Mouse (Mus musculus): ENCODE data around the gene Ric8b. TPM values are rescaled to one million over a fixed set of nuclear protein-coding genes. Genes with fewer than 3 reads are reported as not detected.

The Ric8b gene
- polyA plus RNA-seq, 1 experiment: 52.1 TPM

DNA sequence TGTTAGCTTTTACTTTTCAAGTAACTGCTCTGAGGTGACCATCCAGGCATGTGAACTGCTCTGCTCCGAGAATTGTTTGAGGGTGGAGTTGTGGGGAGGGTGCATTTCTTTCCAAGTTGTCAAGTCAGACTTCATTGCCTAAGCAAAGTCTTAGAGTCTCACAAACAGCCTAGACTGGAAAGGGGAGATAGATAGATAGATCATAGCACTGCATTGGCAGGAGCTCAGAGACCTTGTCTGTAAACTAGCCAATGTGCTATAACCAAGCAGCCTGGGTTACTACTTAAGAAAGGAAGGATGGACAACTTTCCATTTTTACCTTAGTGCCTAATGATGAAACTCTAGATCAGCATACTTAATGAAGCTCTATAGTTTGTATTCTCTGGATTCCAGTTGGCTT is 22.9 kb downstream of the Ric8b start:
- no peak for DNase-seq (ENCODE audit: low read depth)
- TF ChIP-seq CTCF (IDR thresholded peaks at IDR 0.05; ENCODE audit: borderline replicate concordance, extremely low read depth, insufficient read depth, insufficient read length) (no peak), POLR2A (IDR thresholded peaks at IDR 0.05; ENCODE audit: borderline replicate concordance, extremely low read depth, insufficient read depth, insufficient read length, poor library complexity, severe bottlenecking) (no peak)

DNA sequence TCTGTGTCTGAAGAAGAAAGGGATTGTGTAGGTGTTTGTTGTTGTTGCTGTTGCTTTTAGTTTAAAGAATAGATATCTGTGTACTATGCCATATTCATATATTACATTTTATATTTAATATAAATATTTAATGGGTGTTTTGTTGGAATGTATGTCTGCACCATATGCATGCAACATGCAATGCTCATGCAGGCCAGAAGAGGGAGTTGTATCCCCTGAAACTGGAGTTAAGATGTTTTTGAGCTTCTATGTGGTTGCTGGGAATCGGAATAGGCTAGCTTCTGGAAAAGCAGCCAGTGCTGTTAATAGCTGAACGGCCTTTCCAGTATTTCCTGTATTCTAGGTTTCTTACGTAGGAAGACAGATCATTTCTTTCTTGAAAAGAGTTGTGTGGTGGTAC is 28.3 kb downstream of the Ric8b start:
- TF ChIP-seq POLR2A (IDR thresholded peaks at IDR 0.05; ENCODE audit: borderline replicate concordance, extremely low read depth, insufficient read depth, insufficient read length, poor library complexity, severe bottlenecking): no peak
- TF ChIP-seq CTCF (IDR thresholded peaks at IDR 0.05; ENCODE audit: borderline replicate concordance, extremely low read depth, insufficient read depth, insufficient read length): peak; percentile 26; the same call in 1 of the 2 replicates

DNA sequence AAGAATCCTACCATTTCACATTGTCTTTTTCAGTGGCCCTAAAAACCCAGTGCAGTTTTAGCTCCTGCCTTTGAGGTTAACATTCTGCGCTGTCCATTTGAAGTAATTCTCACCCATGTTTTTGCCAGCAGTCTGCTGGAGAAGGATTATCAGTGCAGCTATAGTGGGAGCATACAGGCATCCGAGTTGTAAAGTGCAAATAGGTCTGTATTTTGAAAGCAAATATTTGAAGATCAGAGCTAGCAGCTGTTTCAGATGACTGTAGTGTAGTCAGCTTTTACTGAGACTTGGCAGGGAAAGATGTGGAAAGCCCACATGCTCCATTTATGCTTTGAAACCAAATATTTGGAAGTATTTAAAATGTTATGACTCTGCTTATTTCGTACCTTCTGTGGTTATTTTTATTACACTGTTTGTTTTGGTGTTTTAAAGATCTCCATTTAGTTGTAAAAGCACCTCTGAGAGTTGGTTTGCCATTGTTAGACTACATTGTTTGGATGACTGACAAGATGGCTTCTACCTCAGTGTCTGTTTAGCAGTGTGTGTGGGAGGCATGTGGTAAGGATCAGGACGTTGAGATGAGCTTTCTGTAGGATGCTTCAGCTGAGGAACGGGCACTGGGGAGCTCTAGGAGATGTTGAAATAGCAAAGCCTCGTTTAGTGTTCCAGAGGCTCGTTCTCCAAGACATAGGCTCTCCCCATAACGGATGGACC is 31.7 kb downstream of the Ric8b start:
- DNase-seq (ENCODE audit: low read depth): no peak
- TF ChIP-seq POLR2A (IDR thresholded peaks at IDR 0.05; ENCODE audit: borderline replicate concordance, extremely low read depth, insufficient read depth, insufficient read length, poor library complexity, severe bottlenecking) (no peak), CTCF (IDR thresholded peaks at IDR 0.05; ENCODE audit: borderline replicate concordance, extremely low read depth, insufficient read depth, insufficient read length) (no peak)

More for the DNA sequence above, 28.3 kb downstream of the Ric8b start:
- DNase-seq (ENCODE audit: low read depth): no peak

DNA sequence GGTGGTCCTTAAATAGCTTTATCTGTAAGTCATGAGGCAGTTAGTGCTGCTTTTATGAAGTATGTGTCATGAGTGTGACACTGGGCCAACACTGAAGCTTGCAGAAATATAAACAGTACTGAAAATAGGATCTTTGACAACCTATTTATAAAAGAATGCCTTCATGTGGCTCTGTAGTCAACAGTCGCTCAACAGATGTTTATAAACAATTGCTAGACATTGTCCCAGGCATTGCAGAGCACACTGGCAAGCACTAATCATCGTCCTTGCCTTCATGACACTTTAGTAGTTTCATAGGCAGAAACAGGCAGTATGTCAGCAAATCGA is 32.2 kb downstream of the Ric8b start:
- no peak for TF ChIP-seq CTCF (IDR thresholded peaks at IDR 0.05; ENCODE audit: borderline replicate concordance, extremely low read depth, insufficient read depth, insufficient read length)
- TF ChIP-seq POLR2A (IDR thresholded peaks at IDR 0.05; ENCODE audit: borderline replicate concordance, extremely low read depth, insufficient read depth, insufficient read length, poor library complexity, severe bottlenecking): no peak
- no peak for DNase-seq (ENCODE audit: low read depth)

DNA sequence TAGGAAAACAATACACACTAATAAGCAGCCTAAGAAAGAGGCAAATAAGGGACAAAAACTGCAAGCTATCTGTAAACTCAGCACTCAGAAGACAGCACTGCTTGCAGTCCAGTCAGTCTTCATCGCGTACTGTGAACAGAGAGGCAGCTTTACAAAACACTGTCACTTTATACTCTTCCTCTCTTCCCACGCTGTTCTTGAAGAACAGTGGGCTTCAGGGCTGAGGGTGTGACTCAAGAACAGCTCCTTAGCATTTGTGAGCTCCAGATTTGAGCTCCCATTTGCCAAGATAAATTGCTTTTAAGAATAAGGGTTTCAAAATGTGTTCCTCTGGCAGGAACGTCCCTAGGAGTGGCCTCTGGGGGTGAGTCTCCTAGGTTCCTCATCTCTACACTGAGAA is 33.0 kb downstream of the Ric8b start:
- no peak for DNase-seq (ENCODE audit: low read depth)
- no peak for TF ChIP-seq POLR2A (IDR thresholded peaks at IDR 0.05; ENCODE audit: borderline replicate concordance, extremely low read depth, insufficient read depth, insufficient read length, poor library complexity, severe bottlenecking)
- TF ChIP-seq CTCF (IDR thresholded peaks at IDR 0.05; ENCODE audit: borderline replicate concordance, extremely low read depth, insufficient read depth, insufficient read length): no peak

DNA sequence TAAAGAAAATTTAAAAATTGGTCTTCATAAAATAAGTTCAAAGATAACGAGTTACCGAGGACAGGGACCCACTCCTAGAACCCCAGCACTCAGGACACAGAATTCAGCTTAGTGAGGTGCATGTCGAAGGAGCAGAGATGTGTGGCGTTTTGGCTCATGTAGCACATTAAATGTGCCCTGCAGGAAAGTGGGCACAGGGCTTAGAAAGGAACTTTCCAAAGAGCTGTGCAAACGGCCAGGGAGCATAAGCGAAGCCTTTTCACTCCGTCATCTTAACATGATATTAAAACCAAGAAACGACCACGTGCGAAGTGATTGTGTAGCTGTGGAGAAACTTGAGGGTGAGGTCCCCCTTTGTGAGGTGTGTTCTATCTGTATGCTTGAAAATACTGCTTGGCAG is 36.8 kb downstream of the Ric8b start:
- DNase-seq (ENCODE audit: low read depth): no peak
- no peak for TF ChIP-seq CTCF (IDR thresholded peaks at IDR 0.05; ENCODE audit: borderline replicate concordance, extremely low read depth, insufficient read depth, insufficient read length)
- no peak for TF ChIP-seq POLR2A (IDR thresholded peaks at IDR 0.05; ENCODE audit: borderline replicate concordance, extremely low read depth, insufficient read depth, insufficient read length, poor library complexity, severe bottlenecking)

DNA sequence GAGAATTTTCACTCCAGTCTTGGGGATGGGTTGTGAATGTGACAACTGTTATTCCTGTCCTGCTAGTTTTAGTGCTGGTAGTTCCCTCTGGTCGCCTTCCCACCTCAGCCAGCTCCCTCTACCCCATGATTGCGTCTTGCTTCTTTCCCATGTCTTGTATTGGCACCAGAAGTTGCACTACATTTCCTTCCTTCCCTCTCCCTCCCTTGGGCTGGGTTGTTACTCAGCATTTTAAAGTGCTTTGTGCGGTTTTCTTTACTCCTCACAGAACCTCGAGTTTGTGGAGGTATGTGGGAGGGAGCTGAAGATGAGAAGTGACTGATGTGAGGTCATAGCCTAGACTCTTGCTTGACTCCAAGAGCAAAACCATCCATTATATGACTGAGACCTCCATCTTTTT is 38.8 kb downstream of the Ric8b start:
- DNase-seq (ENCODE audit: low read depth): no peak
- TF ChIP-seq CTCF (IDR thresholded peaks at IDR 0.05; ENCODE audit: borderline replicate concordance, extremely low read depth, insufficient read depth, insufficient read length) (no peak), POLR2A (IDR thresholded peaks at IDR 0.05; ENCODE audit: borderline replicate concordance, extremely low read depth, insufficient read depth, insufficient read length, poor library complexity, severe bottlenecking) (no peak)

DNA sequence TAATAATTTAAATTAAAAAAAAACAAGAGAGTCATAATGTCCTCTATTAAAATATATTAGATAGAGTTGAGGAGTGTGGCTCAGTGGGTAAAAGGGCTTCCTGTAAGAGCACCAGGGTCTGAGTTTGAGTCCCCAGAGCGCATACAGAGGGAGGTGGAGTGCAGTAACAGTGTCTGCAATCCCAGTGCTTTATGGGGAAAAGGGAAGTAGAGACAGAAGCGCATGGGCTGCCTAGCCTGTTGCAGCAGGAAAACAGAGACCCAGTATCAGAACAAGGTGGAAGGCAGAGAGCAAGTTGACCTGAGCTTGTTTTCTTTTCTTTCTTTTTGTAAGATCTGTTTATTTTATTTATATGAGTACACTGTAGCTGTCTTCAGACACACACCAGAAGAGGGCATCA is 41.2 kb downstream of the Ric8b start:
- DNase-seq (ENCODE audit: low read depth): no peak
- TF ChIP-seq CTCF (IDR thresholded peaks at IDR 0.05; ENCODE audit: borderline replicate concordance, extremely low read depth, insufficient read depth, insufficient read length) (no peak), POLR2A (IDR thresholded peaks at IDR 0.05; ENCODE audit: borderline replicate concordance, extremely low read depth, insufficient read depth, insufficient read length, poor library complexity, severe bottlenecking) (no peak)

DNA sequence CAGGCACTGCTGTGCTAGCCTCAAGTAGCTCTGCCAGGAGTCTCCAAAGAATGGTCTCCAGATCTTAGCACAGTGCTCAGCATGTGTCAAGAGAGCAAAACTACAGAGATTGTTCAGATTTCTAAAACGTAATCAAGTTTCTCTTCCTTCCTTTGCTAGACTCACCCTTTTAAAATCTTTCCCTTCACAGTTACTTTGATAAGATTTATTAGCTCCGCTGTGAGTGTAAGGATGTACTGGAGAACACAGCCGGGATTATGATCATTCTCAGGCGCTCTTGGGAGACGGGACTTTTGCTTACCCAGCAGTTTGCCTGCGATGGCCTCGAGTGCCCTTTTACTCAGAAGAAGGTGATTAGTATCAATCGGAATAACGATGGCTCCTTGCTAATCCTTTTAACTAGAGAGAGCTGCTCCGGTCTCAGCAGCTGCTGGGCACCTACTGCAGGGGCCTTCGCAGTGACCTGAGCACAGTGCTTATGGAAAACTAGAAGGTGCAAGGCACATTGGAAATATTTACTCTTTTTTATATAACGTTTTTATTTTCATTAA is 43.0 kb downstream of the Ric8b start:
- TF ChIP-seq POLR2A (IDR thresholded peaks at IDR 0.05; ENCODE audit: borderline replicate concordance, extremely low read depth, insufficient read depth, insufficient read length, poor library complexity, severe bottlenecking) (no peak), CTCF (IDR thresholded peaks at IDR 0.05; ENCODE audit: borderline replicate concordance, extremely low read depth, insufficient read depth, insufficient read length) (no peak)
- DNase-seq (ENCODE audit: low read depth): peak; percentile 20

DNA sequence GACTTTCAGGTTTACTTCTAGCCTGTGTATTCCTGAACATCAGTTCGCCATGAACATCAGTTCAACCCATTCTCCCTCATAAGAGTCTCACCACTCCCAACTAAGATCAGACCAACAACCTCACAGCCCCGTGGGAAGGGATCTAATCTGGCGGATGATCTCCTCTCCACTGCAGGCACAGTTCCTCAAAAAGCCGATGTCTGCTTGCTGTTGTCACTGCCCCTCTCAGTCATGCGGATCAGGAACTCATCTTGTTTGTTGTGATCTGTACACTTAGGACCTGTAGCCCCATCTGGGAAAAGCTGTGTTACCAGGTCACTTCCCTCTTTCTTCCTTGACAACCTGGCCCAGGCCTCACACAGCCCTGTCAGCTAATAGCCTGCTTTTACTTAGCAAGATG is 45.7 kb downstream of the Ric8b start:
- no peak for DNase-seq (ENCODE audit: low read depth)

DNA sequence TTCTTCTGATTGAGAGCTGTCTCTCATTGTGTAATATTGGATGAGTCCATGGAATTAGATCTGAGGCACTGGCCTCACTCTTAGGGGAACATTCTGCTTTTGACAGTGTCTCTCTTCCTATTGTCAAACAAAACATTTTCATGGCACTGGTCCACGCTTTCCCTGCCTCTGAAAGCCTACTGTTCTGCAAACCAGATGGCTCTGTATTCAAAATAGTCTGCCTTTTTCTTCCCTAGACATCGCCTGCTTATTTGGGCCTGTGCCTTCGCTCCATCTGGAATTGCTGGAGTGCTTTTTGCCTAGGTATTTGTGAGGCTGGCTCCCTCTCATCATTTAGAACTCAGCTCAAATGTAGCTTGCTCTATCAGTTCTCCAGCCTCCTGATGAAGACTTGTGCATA is 46.3 kb downstream of the Ric8b start:
- peak; percentile 91 for DNase-seq (ENCODE audit: low read depth)
- no peak for TF ChIP-seq CTCF (IDR thresholded peaks at IDR 0.05; ENCODE audit: borderline replicate concordance, extremely low read depth, insufficient read depth, insufficient read length)

More for the DNA sequence above, 45.7 kb downstream of the Ric8b start:
- TF ChIP-seq CTCF (IDR thresholded peaks at IDR 0.05; ENCODE audit: borderline replicate concordance, extremely low read depth, insufficient read depth, insufficient read length) (no peak), POLR2A (IDR thresholded peaks at IDR 0.05; ENCODE audit: borderline replicate concordance, extremely low read depth, insufficient read depth, insufficient read length, poor library complexity, severe bottlenecking) (no peak)

DNA sequence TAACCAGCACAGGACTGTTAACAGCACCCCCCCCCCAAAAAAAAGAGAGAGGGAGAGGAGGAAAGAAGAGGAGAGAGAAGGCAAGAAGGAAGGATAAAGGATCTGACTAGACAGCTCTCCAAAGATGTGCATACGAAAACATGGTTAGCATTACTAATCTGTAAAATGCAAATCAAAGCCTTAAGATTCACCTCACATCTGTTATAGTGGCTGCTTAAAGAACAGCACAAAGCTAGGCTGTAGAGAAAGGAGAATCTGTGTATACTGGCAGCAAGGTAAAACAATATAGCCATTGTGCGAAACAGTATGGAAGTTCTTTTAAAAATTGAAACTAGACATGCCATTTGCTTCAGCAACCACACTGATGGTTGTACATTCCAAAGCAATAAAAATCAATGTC is 49.1 kb downstream of the Ric8b start:
- TF ChIP-seq POLR2A (IDR thresholded peaks at IDR 0.05; ENCODE audit: borderline replicate concordance, extremely low read depth, insufficient read depth, insufficient read length, poor library complexity, severe bottlenecking) (no peak), CTCF (IDR thresholded peaks at IDR 0.05; ENCODE audit: borderline replicate concordance, extremely low read depth, insufficient read depth, insufficient read length) (no peak)
- peak; percentile 61 for DNase-seq (ENCODE audit: low read depth)

Measured in brain, embryonic 14.5 days (tissue).